Mouse (Mus musculus): Measurements from ENCODE around the gene Msh5. TPM values are rescaled to one million over a fixed set of nuclear protein-coding genes. Genes with fewer than 3 reads are reported as not detected.

Gene Msh5
- total and polyA plus RNA-seq, 3 experiments, result 26.3 to 29.0 TPM; not detected in 1

DNA sequence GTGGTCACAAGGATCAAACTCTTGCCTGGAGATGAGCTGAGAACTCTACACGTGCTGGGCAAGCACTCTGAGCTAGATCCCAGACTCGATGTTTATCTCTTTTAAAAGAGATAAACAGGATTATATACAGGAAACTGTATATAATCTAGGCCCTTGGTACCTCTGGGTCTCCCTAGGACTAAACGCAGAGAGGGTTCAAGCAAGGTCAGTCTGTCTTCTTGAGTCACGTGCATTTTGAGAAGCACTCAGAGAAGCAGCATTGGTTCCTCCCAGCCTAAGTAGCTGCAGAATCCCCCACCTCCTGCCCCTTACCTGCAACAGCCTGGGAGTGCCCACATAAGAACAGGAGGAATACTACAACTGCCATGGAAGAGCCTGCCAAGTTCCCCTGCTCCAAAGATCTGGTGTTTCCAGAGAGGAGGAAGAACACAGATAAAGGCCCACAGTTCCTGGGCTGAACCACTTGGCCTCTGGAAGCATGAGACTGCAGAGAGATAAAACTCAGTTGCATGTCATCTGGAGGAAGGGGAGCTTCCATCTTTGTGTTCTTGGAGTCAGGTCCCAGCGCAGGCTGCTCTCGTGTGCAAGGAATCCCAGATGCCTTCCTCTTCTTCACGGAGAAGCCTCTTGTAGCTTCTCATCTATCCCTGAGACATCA lies 38.8 kb upstream of the Msh5 start, which contains the start of gene Ly6g6f:
Ly6g6f (minus strand) TSS at position 403 of the 658 bp plus-strand sequence.
- no peak within 1 kb of the TSS for H3K4me3 ChIP-seq (ENCODE audit: control insufficient read depth in 1 of 2, insufficient read depth in 1 of 2, low read depth in 2 of 2, low read length in 2 of 2)

GRCm38 (mm10) chr17:35083929-35084497 lies 37.5 kb upstream of the Msh5 start:
- Histone ChIP-seq H3K4me3 (ENCODE audit: control insufficient read depth in 1 of 2, insufficient read depth in 1 of 2, low read depth in 2 of 2, low read length in 2 of 2) (no peak overlapping the region), H3K36me3 (ENCODE audit: control insufficient read depth in 1 of 2, insufficient read depth in 2 of 2, low read length in 2 of 2) (peaks cover 0 to 41% of the 10 kb centered on the region in 2 experiments; a peak in 2 of 4 replicates), H3K27me3 (ENCODE audit: control insufficient read depth in 1 of 2, insufficient read depth in 2 of 2, low read length in 2 of 2) (no peaks in the 10 kb centered on the region), H3K27ac (ENCODE audit: control insufficient read depth, low read depth, low read length) (peak overlapping the region; percentile 31), H3K9ac (ENCODE audit: control insufficient read depth, low read depth, low read length, poor library complexity, severe bottlenecking) (no peak overlapping the region), H3K9me3 (replicated peaks; ENCODE audit: insufficient read depth, low read length) (no peaks in the 10 kb centered on the region), H3K79me2 (ENCODE audit: control insufficient read depth, insufficient read depth, low read length, poor library complexity) (no peaks in the 10 kb centered on the region), H3K4me1 (ENCODE audit: control insufficient read depth in 1 of 2, insufficient read depth in 2 of 2, low read length in 2 of 2) (peaks cover 18 to 58% of the 10 kb centered on the region in 2 experiments)
- no peak for DNase-seq (ENCODE audit: low read depth, low spot score)
- TF ChIP-seq JUND (IDR thresholded peaks at IDR 0.05; ENCODE audit: low read depth, low read length) (no peak), RCOR1 (IDR thresholded peaks at IDR 0.05; ENCODE audit: low read depth, low read length) (0 out of 2 replicates have a peak, but pooled peaks have one; percentile 9), TCF12 (IDR thresholded peaks at IDR 0.05; ENCODE audit: low read depth, low read length) (peak; percentile 41; the same call in 1 of the 2 replicates), ZNF384 (IDR thresholded peaks at IDR 0.05; ENCODE audit: low read depth, low read length) (peak; percentile 92), ETS1 (IDR thresholded peaks at IDR 0.05; ENCODE audit: low read depth, low read length) (0 out of 2 replicates have a peak, but pooled peaks have one; percentile 50), RAD21 (IDR thresholded peaks at IDR 0.05; ENCODE audit: low read depth, low read length) (no peak), MAZ (IDR thresholded peaks at IDR 0.05; ENCODE audit: low read depth, low read length) (no peak), SIN3A (IDR thresholded peaks at IDR 0.05; ENCODE audit: low read length) (peak; percentile 56), POLR2AphosphoS5 (IDR thresholded peaks at IDR 0.05; ENCODE audit: borderline replicate concordance, low read depth, low read length) (no peak), NRF1 (IDR thresholded peaks at IDR 0.05; ENCODE audit: insufficient read depth, low read depth, low read length, poor library complexity, severe bottlenecking) (no peak), EP300 (IDR thresholded peaks at IDR 0.05; ENCODE audit: low read depth in 1 of 2, low read length in 2 of 2) (peak; percentile 58 to 61), GATA1 (IDR thresholded peaks at IDR 0.05; ENCODE audit: low read depth, low read length) (peak; percentile 63), ZMIZ1 (IDR thresholded peaks at IDR 0.05; ENCODE audit: low read depth, low read length) (no peak), NELFE (IDR thresholded peaks at IDR 0.05; ENCODE audit: low read depth, low read length) (no peak), MAX (IDR thresholded peaks at IDR 0.05; ENCODE audit: low read length) (no peak), USF1 (IDR thresholded peaks at IDR 0.05; ENCODE audit: low read depth, low read length) (no peak), UBTF (IDR thresholded peaks at IDR 0.05; ENCODE audit: borderline replicate concordance, insufficient read depth, low read depth, low read length) (no peak)

More for the DNA sequence above, 38.8 kb upstream of the Msh5 start, which contains the start of gene Ly6g6f:
- Histone ChIP-seq H3K9me3 (replicated peaks; ENCODE audit: insufficient read depth, low read length) (no peaks in the 10 kb centered on the region), H3K36me3 (ENCODE audit: control insufficient read depth in 1 of 2, insufficient read depth in 2 of 2, low read length in 2 of 2) (peaks cover 0 to 36% of the 10 kb centered on the region in 2 experiments; a peak in 2 of 4 replicates), H3K4me1 (ENCODE audit: control insufficient read depth in 1 of 2, insufficient read depth in 2 of 2, low read length in 2 of 2) (peaks cover 15 to 53% of the 10 kb centered on the region in 2 experiments), H3K79me2 (ENCODE audit: control insufficient read depth, insufficient read depth, low read length, poor library complexity) (peaks cover 10% of the 10 kb centered on the region), H3K27ac (ENCODE audit: control insufficient read depth, low read depth, low read length) (peak within 1 kb of the TSS; percentile 17; the same call in 1 of the 2 replicates), H3K9ac (ENCODE audit: control insufficient read depth, low read depth, low read length, poor library complexity, severe bottlenecking) (no peak within 1 kb of the TSS), H3K27me3 (ENCODE audit: control insufficient read depth in 1 of 2, insufficient read depth in 2 of 2, low read length in 2 of 2) (no peaks in the 10 kb centered on the region)
- peak; percentile 32 for DNase-seq (ENCODE audit: low read depth, low spot score)
- TF ChIP-seq KAT2A (conservative IDR thresholded peaks at IDR 0.05; ENCODE audit: low read depth, low read length), result no peak
- TF ChIP-seq SIN3A (IDR thresholded peaks at IDR 0.05; ENCODE audit: low read length), result 0 out of 2 replicates have a peak, but pooled peaks have one; percentile 20
- no peak for TF ChIP-seq TBP (IDR thresholded peaks at IDR 0.05; ENCODE audit: low read depth, low read length)
- peak; percentile 75; the same call in 1 of the 2 replicates for TF ChIP-seq MYC (IDR thresholded peaks at IDR 0.05; ENCODE audit: low read depth, low read length)
- TF ChIP-seq USF1 (IDR thresholded peaks at IDR 0.05; ENCODE audit: low read depth, low read length), result peak; percentile 63
- no peak; the same call in 1 of the 2 replicates for TF ChIP-seq MXI1 (IDR thresholded peaks at IDR 0.05; ENCODE audit: low read depth, low read length)
- TF ChIP-seq EP300 (IDR thresholded peaks at IDR 0.05; ENCODE audit: low read depth in 1 of 2, low read length in 2 of 2), result peak; percentile 44 to 50; a peak in 2 of 4 replicates
- TF ChIP-seq RCOR1 (IDR thresholded peaks at IDR 0.05; ENCODE audit: low read depth, low read length), result peak; percentile 42; the same call in 1 of the 2 replicates
- no peak for TF ChIP-seq POLR2A (IDR thresholded peaks at IDR 0.05; ENCODE audit: control insufficient read depth in 1 of 2, insufficient read depth in 1 of 2, low read depth in 1 of 2, low read length in 2 of 2, poor library complexity in 1 of 2)
- peak; percentile 85 for TF ChIP-seq BHLHE40 (IDR thresholded peaks at IDR 0.05; ENCODE audit: borderline replicate concordance, low read depth, low read length)
- peak; percentile 59; the same call in 1 of the 2 replicates for TF ChIP-seq MAX (IDR thresholded peaks at IDR 0.05; ENCODE audit: low read length)
- no peak for TF ChIP-seq JUND (IDR thresholded peaks at IDR 0.05; ENCODE audit: low read depth, low read length)
- no peak for TF ChIP-seq ELF1 (IDR thresholded peaks at IDR 0.05; ENCODE audit: low read depth, low read length)
- no peak for TF ChIP-seq UBTF (IDR thresholded peaks at IDR 0.05; ENCODE audit: borderline replicate concordance, insufficient read depth, low read depth, low read length)
- peak; percentile 15; the same call in 1 of the 2 replicates for TF ChIP-seq TAL1 (IDR thresholded peaks at IDR 0.05; ENCODE audit: low read length)
- no peak for TF ChIP-seq MAZ (IDR thresholded peaks at IDR 0.05; ENCODE audit: low read depth, low read length)
- TF ChIP-seq ETS1 (IDR thresholded peaks at IDR 0.05; ENCODE audit: low read depth, low read length), result 0 out of 2 replicates have a peak, but pooled peaks have one; percentile 19
- TF ChIP-seq GATA1 (IDR thresholded peaks at IDR 0.05; ENCODE audit: low read depth, low read length), result peak; percentile 51; the same call in 1 of the 2 replicates
- TF ChIP-seq NRF1 (IDR thresholded peaks at IDR 0.05; ENCODE audit: insufficient read depth, low read depth, low read length, poor library complexity, severe bottlenecking), result no peak

Data from MEL (cell line).